Comparison of ENCODE assay signal across 19 mouse cellular contexts in genomic region chrX:85079174-85079573, GRCm38 (mm10).
"Had no signal": no experiment of that assay in that cellular context is flagged by ENCODE, and none has a peak within 500 bp of the region (broad histone marks: within the 10 kb centered on the region; RNA-seq: fewer than 3 reads in every experiment).

No protein-coding gene starts in this region.

- H3K9me3 ChIP-seq: lung, embryonic 15.5 days; midbrain, embryonic 10.5 days; midbrain, embryonic 12.5 days; neural tube, embryonic 13.5 days; neural tube, embryonic 15.5 days had no signal

- H3K36me3 ChIP-seq: lung, embryonic 15.5 days; midbrain, embryonic 10.5 days; midbrain, embryonic 12.5 days; neural tube, embryonic 13.5 days; neural tube, embryonic 15.5 days had no signal

- H3K27me3 ChIP-seq: lung, embryonic 15.5 days; midbrain, embryonic 12.5 days; neural tube, embryonic 15.5 days had no signal

- H3K27ac ChIP-seq: lung, embryonic 15.5 days; midbrain, embryonic 10.5 days; midbrain, embryonic 12.5 days; neural tube, embryonic 13.5 days; neural tube, embryonic 15.5 days had no signal

- H3K9ac ChIP-seq: liver, postnatal 0 days; lung, embryonic 15.5 days; midbrain, embryonic 12.5 days; neural tube, embryonic 13.5 days; neural tube, embryonic 15.5 days had no signal

- H3K4me1 ChIP-seq: lung, embryonic 15.5 days; midbrain, embryonic 12.5 days; neural tube, embryonic 13.5 days; neural tube, embryonic 15.5 days had no signal

- DNase-seq: liver, postnatal 0 days; lung, adult 2 months; lung, postnatal 14 days; lung, postnatal 4 days; midbrain, embryonic 14.5 days; retina, postnatal 1 day; right cerebral cortex, adult 18-20 months; right cerebral cortex, postnatal 25 days; right cerebral cortex, postnatal 4 days; spleen, adult 18-20 months; thymus, adult 2 months; thymus, postnatal 25 days; thymus, postnatal 4 days had no signal

- H3K4me3 ChIP-seq: lung, embryonic 15.5 days; midbrain, embryonic 10.5 days; midbrain, embryonic 12.5 days; myocyte; neural tube, embryonic 13.5 days; neural tube, embryonic 15.5 days had no signal
